Mouse (Mus musculus) right cerebral cortex, postnatal 25 days (tissue): ENCODE results near the gene AW209491.
A peak's percentile ranks its signal among the peaks of the same experiment; 100 is the strongest.

Experiments
- DNase-seq: peaks from one replicate; pipeline ENCODE4 v3.0.0; 2022

Gene AW209491

DNA sequence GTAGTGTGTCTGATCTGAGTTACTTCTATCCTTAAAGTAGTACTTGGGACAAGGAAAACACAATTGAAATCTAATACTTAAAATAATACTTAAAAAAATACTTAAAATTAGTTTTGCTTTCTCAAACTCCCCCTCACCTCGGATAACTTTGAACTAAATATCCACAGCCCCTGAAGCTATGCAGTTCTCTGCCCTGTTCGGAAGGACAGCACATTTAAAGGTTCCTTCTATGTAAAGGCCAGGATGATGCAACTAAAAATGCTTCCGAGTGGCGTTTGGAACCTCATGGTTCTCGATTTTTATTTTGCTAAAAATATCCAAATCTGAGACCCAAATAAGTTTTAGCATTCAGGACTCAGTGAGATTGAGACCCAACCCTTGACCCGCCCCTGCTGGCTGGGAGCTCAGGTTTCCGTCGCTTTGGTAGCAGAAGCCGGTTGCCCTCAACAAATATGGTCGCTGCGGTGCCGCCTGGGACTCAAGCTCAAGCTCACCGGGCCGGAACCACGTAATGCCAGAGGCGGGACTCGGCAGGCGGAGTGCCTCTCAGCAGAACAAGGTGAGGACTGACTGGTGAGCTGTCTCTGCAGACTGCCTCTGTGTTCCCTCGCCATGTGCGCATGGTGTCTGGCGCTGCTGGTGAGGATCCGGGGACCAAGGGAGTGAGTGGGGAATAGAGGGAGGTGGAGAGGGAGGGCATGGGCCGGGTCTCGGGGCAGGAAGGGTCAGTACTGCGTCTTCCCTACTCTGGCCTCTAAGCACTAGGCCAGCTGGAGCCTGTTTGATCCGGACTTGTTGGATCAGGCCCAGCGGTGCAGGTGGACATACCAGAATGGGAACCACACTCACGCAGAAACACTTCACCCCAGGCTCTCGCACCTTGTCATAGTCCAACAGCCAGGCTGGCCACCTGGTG lies at the start of gene AW209491:
AW209491 (plus strand) TSS at position 429 of the 916 bp plus-strand sequence.
- peak; percentile 94 for DNase-seq

DNA sequence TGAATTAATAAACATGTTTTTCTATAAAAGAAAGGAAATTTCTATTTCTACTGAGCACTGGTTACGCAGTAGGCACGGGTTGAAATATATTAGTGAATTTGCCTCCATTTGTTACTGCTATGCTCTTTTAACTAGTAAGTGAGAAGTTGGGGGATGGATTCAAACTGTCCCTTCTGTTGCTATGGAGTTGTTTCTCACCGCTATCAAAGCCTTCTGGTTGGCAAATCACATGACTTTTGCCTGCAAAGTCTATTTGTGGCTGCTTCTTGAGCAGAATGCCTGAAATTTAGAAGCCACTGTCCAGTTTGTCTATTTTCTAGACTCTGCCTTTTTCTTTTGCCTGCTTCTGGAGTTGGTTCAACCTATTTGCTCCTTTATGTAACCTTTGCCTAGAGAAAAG lies 49.6 kb upstream of the AW209491 start:
- no peak for DNase-seq

DNA sequence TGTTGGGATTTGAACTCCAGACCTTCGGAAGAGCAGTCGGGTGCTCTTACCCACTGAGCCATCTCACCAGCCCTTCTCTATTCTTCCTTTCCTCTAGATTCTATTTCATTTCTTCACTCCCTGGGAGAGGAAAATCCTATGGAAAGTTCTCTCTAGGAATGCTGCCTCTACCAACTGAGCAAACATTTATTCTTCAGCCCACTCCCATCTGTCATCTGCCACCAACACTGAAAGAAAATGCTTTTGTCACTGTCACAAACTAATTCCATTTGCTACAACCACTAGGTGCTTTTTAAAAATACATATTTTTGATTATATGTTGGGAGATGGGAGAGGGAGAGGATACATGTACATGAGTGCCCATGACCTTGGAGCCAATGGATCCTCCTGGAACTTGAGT lies 27.2 kb upstream of the AW209491 start:
- DNase-seq: no peak

DNA sequence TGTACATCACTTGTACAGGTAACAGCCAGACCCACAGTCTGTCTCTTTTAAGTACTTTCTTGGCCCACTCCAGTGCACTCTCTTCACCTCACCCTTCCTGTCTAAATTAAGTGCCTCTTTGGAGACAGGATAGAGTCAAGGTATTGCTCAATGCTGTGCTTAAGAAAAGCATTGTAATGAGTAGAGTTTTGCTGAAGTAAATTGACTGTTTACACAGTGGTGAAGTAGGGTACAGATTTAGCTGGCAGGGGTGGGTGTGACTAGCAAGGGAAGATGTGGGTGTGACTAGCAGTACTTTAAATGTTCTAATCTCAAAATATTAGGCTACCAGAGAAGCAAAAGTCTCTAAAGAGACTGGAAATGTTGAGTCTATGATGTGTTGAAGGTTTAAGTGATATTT lies 22.3 kb upstream of the AW209491 start:
- DNase-seq: no peak

DNA sequence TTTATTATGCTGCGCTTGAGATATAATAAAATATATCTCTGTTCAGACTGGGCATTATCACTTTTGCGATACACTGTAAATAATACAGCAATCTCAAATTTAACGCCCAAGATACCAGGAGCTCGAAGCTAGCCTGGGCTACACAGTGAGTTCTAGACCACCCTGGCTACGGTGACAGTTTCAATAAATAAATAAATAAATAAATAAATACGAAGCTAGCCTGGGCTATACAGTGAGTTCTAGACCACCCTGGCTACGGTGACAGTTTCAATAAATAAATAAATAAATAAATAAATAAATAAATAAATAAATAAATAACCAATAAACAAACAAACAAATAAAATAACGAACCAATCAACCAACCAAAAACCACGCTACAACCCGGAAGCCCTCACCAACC lies 17.5 kb upstream of the AW209491 start:
- DNase-seq: no peak

DNA sequence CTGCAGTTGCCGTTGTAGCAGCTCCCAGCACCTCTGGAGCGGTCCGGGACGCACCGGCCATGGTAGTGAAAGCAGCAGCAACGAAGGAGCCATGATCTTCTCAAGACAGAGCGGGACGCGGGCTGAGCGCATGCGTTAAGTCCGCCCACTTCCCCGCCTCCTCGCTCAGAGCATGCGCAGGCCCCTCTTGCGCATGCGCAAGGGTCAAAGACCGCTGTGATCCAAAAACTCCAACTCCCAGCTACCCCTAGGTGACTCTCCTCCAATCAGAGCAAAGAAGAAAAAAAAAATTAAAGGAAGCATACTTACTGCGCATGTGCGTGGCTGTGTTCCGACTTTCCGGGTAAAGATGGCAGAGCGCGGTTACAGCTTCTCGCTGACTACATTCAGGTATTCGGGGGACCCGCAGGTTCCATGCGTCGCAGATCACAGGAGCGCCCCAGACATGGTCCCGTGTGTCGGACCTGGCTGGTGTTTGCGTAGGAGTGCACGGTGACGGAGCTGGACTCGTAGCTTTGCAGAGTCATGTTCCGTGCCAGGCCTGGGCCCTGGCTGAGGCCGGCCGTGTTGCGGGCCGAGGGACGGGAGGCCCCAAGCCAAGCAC lies 16.9 kb upstream of the AW209491 start, which contains the start of the genes Mrpl32 and Psma2:
Mrpl32 (minus strand) TSS at position 240 of the 604 bp plus-strand sequence.
Psma2 (plus strand) TSS at position 315 of the 604 bp plus-strand sequence.
- peak; percentile 98 for DNase-seq

DNA sequence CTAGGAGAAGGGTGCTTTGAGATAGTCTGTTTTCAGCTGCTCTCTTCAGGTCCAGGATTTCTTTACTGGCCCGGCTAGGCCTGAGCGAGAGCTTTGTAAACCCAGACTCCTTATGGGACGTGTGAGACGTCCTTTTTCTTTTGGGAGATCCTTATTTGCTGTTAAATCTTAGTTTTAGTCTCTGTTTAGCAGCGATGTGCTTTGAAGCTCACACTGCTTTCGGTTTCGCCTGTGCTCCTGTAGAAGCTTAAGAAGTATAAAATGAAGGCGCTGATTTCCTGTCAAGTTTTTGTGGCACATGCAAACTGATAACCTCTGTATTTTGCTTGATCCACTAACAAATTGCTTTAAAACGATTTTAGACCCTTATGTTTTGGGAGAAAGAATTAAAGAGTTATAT lies 16.4 kb upstream of the AW209491 start:
- no peak for DNase-seq

DNA sequence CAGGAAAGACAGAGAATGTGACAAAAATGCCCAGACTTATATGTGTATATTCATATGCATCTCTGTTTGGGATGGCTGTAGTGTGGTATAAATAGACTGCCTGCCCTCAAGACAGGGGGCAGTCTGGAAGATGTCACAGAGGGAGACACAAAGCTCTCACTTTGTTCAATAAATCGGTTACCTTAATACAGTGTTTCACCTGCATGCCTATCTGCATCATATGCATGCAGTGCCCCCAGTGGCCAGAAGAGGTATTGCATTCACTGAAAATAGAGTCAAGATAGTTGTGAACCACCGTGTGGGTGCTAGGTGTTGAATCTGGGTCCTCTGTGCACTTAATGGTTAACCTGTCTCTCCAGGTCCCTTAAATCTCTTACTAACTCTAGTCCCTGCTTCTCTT lies 11.2 kb upstream of the AW209491 start:
- peak; percentile 48 for DNase-seq

DNA sequence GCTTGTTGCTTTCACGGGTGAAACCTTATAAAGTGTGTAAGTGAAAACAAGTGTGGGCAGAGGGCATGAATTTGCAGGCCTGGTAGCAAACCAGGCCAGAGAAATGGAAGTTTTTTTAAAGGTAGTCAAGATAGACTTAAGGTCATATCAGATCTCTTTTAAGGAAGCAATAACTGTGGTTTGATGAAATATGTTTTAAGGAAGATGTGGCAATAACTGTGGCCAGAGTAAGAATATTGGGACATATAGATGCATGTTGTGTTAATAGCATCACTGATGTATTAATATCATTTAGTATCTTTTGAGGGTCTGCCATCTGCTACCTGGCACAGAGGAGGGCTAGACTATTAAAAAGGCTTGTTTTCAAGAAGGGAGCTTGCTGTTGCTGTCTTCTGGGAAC lies 10.0 kb downstream of the AW209491 start:
- DNase-seq: no peak

DNA sequence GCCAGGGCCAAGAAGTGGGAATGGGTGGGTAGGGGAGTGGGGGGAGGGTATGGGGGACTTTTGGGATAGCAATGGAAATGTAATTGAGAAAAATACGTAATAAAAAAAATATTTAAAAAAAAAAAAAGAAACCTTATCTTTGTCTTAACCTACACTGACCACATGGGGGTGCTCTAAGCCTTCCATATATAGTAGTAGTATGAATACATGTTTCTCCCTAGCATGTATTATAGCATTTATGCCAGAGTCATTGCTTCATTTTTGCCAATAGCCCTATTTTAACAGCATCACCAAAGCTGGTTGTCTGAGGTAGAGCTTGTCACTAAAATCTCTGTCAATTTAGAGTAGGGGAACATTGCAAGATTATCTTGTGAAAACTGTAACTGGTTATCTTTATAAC lies 19.3 kb downstream of the AW209491 start:
- no peak for DNase-seq

DNA sequence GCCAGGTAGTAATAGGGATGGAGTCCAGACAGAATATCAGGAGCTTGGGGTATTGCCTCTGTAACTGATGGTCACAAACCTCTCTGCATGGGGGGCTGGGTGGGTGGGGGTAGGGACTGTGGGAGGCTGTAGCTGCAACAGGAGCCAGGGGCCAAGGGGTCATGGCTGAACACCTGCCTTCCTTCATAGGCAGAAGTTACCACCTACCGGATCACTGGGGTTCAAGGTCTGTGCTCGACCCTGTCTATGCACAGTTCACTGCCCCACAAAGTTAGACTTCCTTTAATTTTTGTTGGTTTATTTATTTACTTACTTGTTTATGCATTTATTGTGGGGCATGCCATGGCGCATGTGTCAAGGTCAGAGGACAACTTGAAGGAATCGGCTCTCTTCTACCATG lies 37.2 kb downstream of the AW209491 start:
- DNase-seq: no peak

DNA sequence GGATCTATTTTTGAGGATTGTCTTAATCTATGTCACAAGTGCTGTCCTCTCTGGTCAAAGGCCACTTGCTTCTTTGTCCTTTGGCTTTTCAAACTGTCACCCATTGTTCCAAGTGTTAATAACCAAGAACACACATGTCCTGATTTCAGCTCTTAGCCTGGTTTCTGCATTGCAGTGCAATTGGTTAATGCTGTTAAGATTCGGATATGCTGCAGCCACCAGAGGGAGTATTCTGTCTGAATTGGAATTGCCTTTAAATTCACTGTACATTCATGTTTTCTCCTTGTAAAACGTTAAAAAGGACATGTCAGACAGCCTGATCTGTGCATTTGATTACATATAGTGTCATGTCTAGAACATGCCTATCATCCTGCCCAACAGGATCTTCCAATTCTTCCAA lies 40.4 kb downstream of the AW209491 start:
- DNase-seq: peak; percentile 12
